Mouse (Mus musculus): ENCODE results near the gene Ppm1g.
"Not testable (repeated sequence)": the region's sequence is repeated elsewhere in the genome, so short reads cannot be mapped to it uniquely, and the experiment has no call there.

Ppm1g gene

GRCm38 (mm10) chr5:31218294-31218693, 2.2 kb downstream of the Ppm1g start:
- DNase-seq, result no peak

GRCm38 (mm10) chr5:31216554-31216953, 3.9 kb downstream of the Ppm1g start:
- DNase-seq, result not testable (repeated sequence)

GRCm38 (mm10) chr5:31204421-31204820, 16.1 kb downstream of the Ppm1g start:
- DNase-seq, result no peak

- DNase-seq, result no peak
Measured at GRCm38 (mm10) chr5:31203866-31204265, 16.6 kb downstream of the Ppm1g start.

- no peak for DNase-seq
Measured at GRCm38 (mm10) chr5:31202933-31203332, 17.6 kb downstream of the Ppm1g start.

- peak; percentile 92 for DNase-seq
Measured at GRCm38 (mm10) chr5:31201742-31202590, 18.5 kb downstream of the Ppm1g start, which contains the start of gene Zfp513. TSS of gene Zfp513 (minus strand) at chr5:31202303.

- DNase-seq, result no peak
Measured at GRCm38 (mm10) chr5:31201042-31201741, 19.3 kb downstream of the Ppm1g start.

GRCm38 (mm10) chr5:31200327-31200768, 20.1 kb downstream of the Ppm1g start:
- no peak for DNase-seq

- DNase-seq, result no peak
Measured at GRCm38 (mm10) chr5:31199893-31200292, 20.6 kb downstream of the Ppm1g start.

- DNase-seq, result no peak
Measured at GRCm38 (mm10) chr5:31199321-31199892, 21.1 kb downstream of the Ppm1g start.

- no peak for DNase-seq
Measured at GRCm38 (mm10) chr5:31198616-31199320, 21.7 kb downstream of the Ppm1g start.

GRCm38 (mm10) chr5:31198170-31198569, 22.3 kb downstream of the Ppm1g start:
- DNase-seq, result no peak

- DNase-seq, result no peak
Measured at GRCm38 (mm10) chr5:31197072-31197471, 23.4 kb downstream of the Ppm1g start.

- no peak for DNase-seq
Measured at GRCm38 (mm10) chr5:31196207-31196606, 24.3 kb downstream of the Ppm1g start.

GRCm38 (mm10) chr5:31195671-31196070, 24.8 kb downstream of the Ppm1g start:
- DNase-seq, result no peak

- no peak for DNase-seq
Measured at GRCm38 (mm10) chr5:31194486-31195485, 25.7 kb downstream of the Ppm1g start.

GRCm38 (mm10) chr5:31193631-31194281, 26.7 kb downstream of the Ppm1g start:
- DNase-seq, result no peak

GRCm38 (mm10) chr5:31192939-31193630, 27.4 kb downstream of the Ppm1g start, which contains the start of the genes Snx17 and Eif2b4:
TSS of gene Snx17 (plus strand) at chr5:31193227.
TSS of gene Eif2b4 (minus strand) at chr5:31193430.
- peak; percentile 99 for DNase-seq

GRCm38 (mm10) chr5:31192045-31192938, 28.2 kb downstream of the Ppm1g start:
- no peak for DNase-seq
